Mouse (Mus musculus): ENCODE measurements around the gene Herpud1. TPM values are rescaled to one million over a fixed set of nuclear protein-coding genes. Genes with fewer than 3 reads are reported as not detected.

Herpud1 gene
- polyA plus RNA-seq, 1 experiment from 2014 or later = 78.0 TPM

DNA sequence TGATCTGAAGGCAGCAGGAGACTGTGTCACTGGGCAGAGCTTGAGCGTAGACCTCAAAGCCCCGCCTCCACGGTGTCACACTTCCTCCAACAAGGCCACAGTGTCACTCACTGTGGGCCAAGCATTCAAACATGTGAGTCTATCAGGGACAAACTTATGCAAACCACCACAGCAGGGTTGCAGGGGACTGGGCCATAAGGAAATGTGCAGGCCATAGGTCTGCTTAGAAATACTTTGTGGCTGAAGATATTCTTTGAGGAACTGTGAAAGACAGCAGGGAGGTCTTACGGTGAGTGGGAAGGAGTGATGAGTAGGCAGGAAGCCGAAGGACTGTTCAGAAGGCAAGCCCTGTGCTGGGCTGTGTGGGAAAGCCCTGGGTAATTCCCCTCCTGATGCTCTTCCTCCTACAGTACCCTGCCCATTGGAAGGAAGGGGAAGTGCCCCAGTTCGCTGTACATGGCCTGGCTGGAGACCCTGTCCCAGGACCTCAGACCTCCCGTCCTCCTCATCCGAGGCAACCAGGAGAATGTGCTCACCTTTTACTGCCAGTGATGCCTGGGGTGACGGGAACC is 20.7 kb upstream of the Herpud1 start:
- Histone ChIP-seq H3K4me3 (replicated peaks; ENCODE audit: low read length) (no peak overlapping the region), H3K9me3 (ENCODE audit: control insufficient read depth, low read length) (no peaks in the 10 kb centered on the region), H3K4me1 (replicated peaks; ENCODE audit: control insufficient read depth, insufficient read depth, low read length) (no peaks in the 10 kb centered on the region), H3K27ac (ENCODE audit: low read length) (no peak overlapping the region), H3K27me3 (replicated peaks; ENCODE audit: control insufficient read depth, insufficient read depth, low read length) (no peaks in the 10 kb centered on the region), H3K9ac (replicated peaks; ENCODE audit: low read depth, low read length) (no peak overlapping the region), H3K36me3 (ENCODE audit: control insufficient read depth, insufficient read depth) (no peaks in the 10 kb centered on the region), H3K4me2 (ENCODE audit: low read length) (no peak overlapping the region)
- ATAC-seq = no peak
- WGBS = 91% methylated on average over 9 of the region's 9 CpGs

DNA sequence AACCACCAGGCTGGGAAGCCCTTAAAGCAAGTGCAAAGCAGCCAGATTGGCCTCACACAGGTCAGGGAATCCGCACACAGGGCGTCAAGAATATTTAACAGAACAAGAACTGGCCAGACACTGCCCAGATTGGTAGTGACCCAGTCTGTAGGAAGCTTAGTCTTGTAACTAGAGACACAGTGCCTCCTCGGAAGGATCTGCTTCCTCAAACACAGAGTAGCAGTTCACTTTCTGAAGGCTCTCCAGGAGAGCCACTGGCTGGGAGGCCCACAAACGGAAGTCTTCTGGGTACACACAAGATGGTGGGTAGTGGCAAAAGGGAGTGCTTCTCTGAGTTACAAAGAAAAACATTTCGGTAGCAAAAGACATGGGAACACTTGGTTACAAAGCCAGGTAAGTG is 15.4 kb upstream of the Herpud1 start:
- H3K36me3 ChIP-seq (ENCODE audit: control insufficient read depth, insufficient read depth) = no peaks in the 10 kb centered on the region
- H3K4me1 ChIP-seq (replicated peaks; ENCODE audit: control insufficient read depth, insufficient read depth, low read length) = no peaks in the 10 kb centered on the region
- no peak overlapping the region for H3K9ac ChIP-seq (replicated peaks; ENCODE audit: low read depth, low read length)
- no peaks in the 10 kb centered on the region for H3K9me3 ChIP-seq (ENCODE audit: control insufficient read depth, low read length)
- no peaks in the 10 kb centered on the region for H3K27me3 ChIP-seq (replicated peaks; ENCODE audit: control insufficient read depth, insufficient read depth, low read length)
- WGBS = 77% methylated on average over 5 of the region's 5 CpGs
- ATAC-seq = no peak
- H3K4me3 ChIP-seq (replicated peaks; ENCODE audit: low read length) = no peak overlapping the region
- H3K27ac ChIP-seq (ENCODE audit: low read length) = no peak overlapping the region
- no peak overlapping the region for H3K4me2 ChIP-seq (ENCODE audit: low read length)

DNA sequence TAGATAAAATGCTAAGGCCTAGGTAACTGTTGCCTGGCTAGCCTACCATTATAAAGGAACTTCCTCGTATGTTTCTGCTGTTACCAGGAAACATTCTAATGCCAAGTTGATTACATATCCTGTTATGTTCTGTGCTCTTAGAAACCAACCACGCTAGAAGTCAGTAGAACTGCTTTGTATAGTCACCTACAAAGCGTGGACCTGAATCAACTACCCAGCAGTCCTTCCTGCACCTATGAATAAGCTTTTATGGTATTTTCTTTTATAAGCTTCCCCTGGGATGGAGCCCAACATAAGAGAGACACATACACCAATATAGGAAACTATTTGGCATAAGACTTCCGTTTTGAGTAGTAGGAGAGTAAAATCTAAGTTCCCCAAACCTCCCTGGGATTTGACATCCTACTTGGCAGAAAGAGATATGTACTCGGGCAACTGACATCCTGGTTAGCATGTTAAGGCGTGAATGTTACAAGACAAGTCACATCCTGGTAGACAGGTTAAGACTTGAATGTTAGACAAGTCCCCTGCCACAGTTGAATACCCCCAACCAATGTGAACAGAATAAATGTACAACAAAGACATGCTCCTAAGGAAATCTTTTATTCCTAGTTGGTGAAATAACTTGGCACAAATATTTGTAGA is 13.2 kb upstream of the Herpud1 start:
- H3K36me3 ChIP-seq (ENCODE audit: control insufficient read depth, insufficient read depth) = no peaks in the 10 kb centered on the region
- no peak for ATAC-seq
- no peak overlapping the region for H3K4me2 ChIP-seq (ENCODE audit: low read length)
- H3K27ac ChIP-seq (ENCODE audit: low read length) = no peak overlapping the region
- H3K4me1 ChIP-seq (replicated peaks; ENCODE audit: control insufficient read depth, insufficient read depth, low read length) = no peaks in the 10 kb centered on the region
- no peaks in the 10 kb centered on the region for H3K27me3 ChIP-seq (replicated peaks; ENCODE audit: control insufficient read depth, insufficient read depth, low read length)
- no peaks in the 10 kb centered on the region for H3K9me3 ChIP-seq (ENCODE audit: control insufficient read depth, low read length)
- no peak overlapping the region for H3K9ac ChIP-seq (replicated peaks; ENCODE audit: low read depth, low read length)
- no peak overlapping the region for H3K4me3 ChIP-seq (replicated peaks; ENCODE audit: low read length)
- WGBS = 88% methylated on average over 6 of the region's 6 CpGs

DNA sequence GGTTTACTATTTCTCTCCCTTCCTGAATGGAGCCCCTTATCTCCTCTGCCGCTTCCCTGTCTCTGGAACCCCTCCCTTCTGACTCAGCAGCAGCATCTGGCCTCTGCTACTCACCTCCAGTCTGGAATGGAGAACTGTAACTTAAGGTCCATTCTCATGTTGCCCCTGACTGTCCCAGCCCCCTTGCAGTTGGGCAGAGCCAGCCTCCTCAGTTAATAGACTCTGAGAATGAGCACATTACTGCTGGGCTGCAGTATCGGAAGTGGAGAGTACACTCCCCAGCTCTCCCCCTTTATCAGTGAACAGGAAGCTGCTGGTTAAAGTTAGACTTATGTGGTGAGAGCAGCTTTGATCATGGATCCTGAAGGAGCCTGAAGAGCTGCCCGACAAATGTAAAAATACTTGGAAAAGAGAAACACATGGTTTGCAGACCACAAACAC is 10.7 kb upstream of the Herpud1 start:
- Histone ChIP-seq H3K36me3 (ENCODE audit: control insufficient read depth, insufficient read depth) (no peaks in the 10 kb centered on the region), H3K4me3 (replicated peaks; ENCODE audit: low read length) (no peak overlapping the region), H3K27me3 (replicated peaks; ENCODE audit: control insufficient read depth, insufficient read depth, low read length) (no peaks in the 10 kb centered on the region), H3K4me1 (replicated peaks; ENCODE audit: control insufficient read depth, insufficient read depth, low read length) (no peaks in the 10 kb centered on the region), H3K9me3 (ENCODE audit: control insufficient read depth, low read length) (no peaks in the 10 kb centered on the region), H3K4me2 (ENCODE audit: low read length) (no peak overlapping the region), H3K9ac (replicated peaks; ENCODE audit: low read depth, low read length) (no peak overlapping the region), H3K27ac (ENCODE audit: low read length) (no peak overlapping the region)
- ATAC-seq = no peak
- WGBS = 83% methylated on average over 3 of the region's 3 CpGs

DNA sequence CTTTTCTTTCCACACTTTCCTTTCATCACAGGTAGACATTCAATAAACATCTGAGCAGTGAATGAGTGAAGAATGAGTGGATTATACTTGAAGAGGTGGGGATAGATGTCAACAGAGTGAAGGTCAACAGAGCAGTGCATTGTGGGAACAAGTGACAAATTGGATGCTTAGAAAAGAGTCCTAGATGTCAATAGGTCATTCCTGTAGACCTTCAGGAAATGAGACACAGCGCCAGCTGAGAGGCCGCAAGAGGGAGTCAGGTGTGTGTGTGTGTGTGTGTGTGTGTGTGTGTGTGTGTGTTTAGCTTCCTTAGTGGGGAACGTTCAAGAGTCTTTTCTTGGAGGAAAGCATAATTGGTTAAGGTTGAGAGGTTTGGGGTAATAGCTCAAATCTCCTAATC is 10.1 kb upstream of the Herpud1 start:
- no peak overlapping the region for H3K9ac ChIP-seq (replicated peaks; ENCODE audit: low read depth, low read length)
- H3K4me3 ChIP-seq (replicated peaks; ENCODE audit: low read length) = no peak overlapping the region
- WGBS = 81% methylated on average over 3 of the region's 3 CpGs
- no peak overlapping the region for H3K4me2 ChIP-seq (ENCODE audit: low read length)
- H3K4me1 ChIP-seq (replicated peaks; ENCODE audit: control insufficient read depth, insufficient read depth, low read length) = no peaks in the 10 kb centered on the region
- ATAC-seq = no peak
- H3K36me3 ChIP-seq (ENCODE audit: control insufficient read depth, insufficient read depth) = no peaks in the 10 kb centered on the region
- H3K27me3 ChIP-seq (replicated peaks; ENCODE audit: control insufficient read depth, insufficient read depth, low read length) = no peaks in the 10 kb centered on the region
- H3K9me3 ChIP-seq (ENCODE audit: control insufficient read depth, low read length) = no peaks in the 10 kb centered on the region
- H3K27ac ChIP-seq (ENCODE audit: low read length) = no peak overlapping the region

DNA sequence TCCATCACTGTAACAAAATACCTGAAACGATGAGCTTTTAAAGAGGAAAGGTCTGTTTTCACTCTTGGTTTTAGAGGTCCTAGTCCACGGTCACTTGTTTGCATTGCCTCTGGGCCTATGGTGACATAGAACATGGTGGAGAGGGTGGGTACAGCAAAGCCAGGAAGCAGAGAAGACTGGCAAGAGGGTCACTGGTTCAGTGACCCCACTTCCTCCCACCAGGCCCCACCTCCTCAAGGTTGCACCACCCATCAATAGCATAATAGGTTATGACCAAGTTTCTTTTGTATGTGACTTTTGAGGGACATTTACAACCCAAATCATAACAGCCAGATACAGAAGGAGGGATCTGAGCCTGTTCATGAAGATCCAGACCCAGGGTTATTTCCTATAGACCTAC is 9.7 kb upstream of the Herpud1 start:
- ATAC-seq = no peak

DNA sequence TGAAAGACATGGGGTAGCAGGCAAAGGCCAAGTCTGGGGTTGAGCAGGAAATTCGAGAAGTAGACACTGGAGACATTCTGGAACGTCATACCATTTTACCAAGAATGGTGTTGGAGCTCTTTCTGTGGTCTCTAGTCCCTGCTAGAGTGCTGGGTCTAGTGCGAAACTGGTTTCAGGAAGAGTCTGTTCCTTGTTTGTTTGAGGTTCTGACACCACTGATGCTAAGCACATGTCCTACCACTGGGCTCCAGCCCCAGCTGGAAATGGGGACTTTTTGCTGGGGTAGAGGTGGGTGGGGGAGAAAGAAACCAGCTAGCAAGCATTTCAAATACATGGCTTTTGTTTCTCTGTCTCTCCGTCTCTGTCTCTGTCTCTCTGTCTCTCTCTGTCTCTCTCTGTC is 9.2 kb upstream of the Herpud1 start:
- 90% methylated on average over 4 of the region's 4 CpGs for WGBS
- Histone ChIP-seq H3K9ac (replicated peaks; ENCODE audit: low read depth, low read length) (no peak overlapping the region), H3K9me3 (ENCODE audit: control insufficient read depth, low read length) (no peaks in the 10 kb centered on the region), H3K27me3 (replicated peaks; ENCODE audit: control insufficient read depth, insufficient read depth, low read length) (no peaks in the 10 kb centered on the region), H3K4me1 (replicated peaks; ENCODE audit: control insufficient read depth, insufficient read depth, low read length) (no peaks in the 10 kb centered on the region), H3K27ac (ENCODE audit: low read length) (no peak overlapping the region), H3K36me3 (ENCODE audit: control insufficient read depth, insufficient read depth) (no peaks in the 10 kb centered on the region), H3K4me2 (ENCODE audit: low read length) (no peak overlapping the region), H3K4me3 (replicated peaks; ENCODE audit: low read length) (no peak overlapping the region)
- no peak for ATAC-seq

More for the DNA sequence above, 9.7 kb upstream of the Herpud1 start:
- Histone ChIP-seq H3K36me3 (ENCODE audit: control insufficient read depth, insufficient read depth) (no peaks in the 10 kb centered on the region), H3K27me3 (replicated peaks; ENCODE audit: control insufficient read depth, insufficient read depth, low read length) (no peaks in the 10 kb centered on the region), H3K27ac (ENCODE audit: low read length) (no peak overlapping the region), H3K4me3 (replicated peaks; ENCODE audit: low read length) (no peak overlapping the region), H3K4me1 (replicated peaks; ENCODE audit: control insufficient read depth, insufficient read depth, low read length) (no peaks in the 10 kb centered on the region), H3K9ac (replicated peaks; ENCODE audit: low read depth, low read length) (no peak overlapping the region), H3K4me2 (ENCODE audit: low read length) (no peak overlapping the region), H3K9me3 (ENCODE audit: control insufficient read depth, low read length) (no peaks in the 10 kb centered on the region)
- WGBS = 93% methylated on average over 2 of the region's 2 CpGs

DNA sequence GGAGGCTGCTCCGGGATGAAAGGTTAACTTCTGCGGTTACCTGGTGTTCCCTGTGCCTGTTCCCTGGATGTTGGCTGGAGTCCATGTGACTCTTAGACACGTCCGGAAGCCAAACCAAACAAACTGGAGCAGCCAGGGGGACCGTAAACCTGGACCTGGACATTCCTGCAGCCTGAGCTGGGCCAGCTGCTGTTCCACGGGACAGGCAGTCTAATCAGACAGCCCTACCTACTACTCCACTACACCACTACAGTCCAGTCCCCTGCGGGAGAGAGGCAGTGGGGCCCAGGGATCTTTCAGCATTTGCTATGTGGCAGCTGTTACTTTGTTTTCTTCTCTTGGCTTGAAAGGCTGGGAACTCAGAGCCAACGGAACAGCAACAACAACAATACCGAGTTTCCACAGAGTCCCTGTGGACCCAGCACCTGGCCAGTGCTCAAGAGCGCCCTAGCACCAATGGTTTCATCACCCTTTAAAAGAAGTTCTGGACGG is 8.5 kb upstream of the Herpud1 start:
- Histone ChIP-seq H3K9ac (replicated peaks; ENCODE audit: low read depth, low read length) (no peak overlapping the region), H3K4me2 (ENCODE audit: low read length) (no peak overlapping the region), H3K36me3 (ENCODE audit: control insufficient read depth, insufficient read depth) (no peaks in the 10 kb centered on the region), H3K27me3 (replicated peaks; ENCODE audit: control insufficient read depth, insufficient read depth, low read length) (no peaks in the 10 kb centered on the region), H3K27ac (ENCODE audit: low read length) (no peak overlapping the region), H3K4me3 (replicated peaks; ENCODE audit: low read length) (no peak overlapping the region), H3K9me3 (ENCODE audit: control insufficient read depth, low read length) (no peaks in the 10 kb centered on the region), H3K4me1 (replicated peaks; ENCODE audit: control insufficient read depth, insufficient read depth, low read length) (no peaks in the 10 kb centered on the region)
- no peak for ATAC-seq
- 71% methylated on average over 11 of the region's 11 CpGs for WGBS

DNA sequence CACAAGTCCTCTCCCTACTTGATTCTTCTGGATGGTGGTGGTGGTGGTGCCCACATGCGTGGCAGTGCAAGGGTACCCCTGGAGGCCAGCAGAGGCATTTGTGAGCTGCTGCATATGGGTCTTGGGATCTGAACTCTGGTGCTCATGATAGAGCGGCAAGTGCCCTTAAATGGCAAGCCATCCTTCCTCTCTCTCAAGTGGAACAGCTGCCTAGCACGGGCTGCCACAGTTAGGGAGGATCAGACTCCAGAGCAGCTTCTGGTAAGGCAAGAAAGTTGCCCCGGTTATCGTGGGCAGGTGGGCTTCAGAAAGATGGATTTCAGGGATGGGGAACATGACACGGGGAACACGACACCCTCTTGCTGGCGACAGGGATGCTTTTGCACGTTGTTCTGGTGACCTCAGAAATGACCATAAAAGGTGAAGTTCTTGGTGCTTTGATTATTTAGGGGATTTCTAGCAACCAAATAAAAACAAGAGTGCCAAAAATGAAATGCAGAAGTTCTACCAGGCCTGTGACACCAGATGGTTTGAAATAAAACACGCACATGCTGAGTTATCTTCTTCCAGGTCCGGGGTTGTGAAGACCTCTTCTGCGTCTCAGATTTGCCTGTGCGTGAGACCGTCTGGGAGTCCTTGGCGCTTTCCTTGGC is 7.3 kb upstream of the Herpud1 start:
- WGBS = 89% methylated on average over 15 of the region's 15 CpGs
- Histone ChIP-seq H3K9me3 (ENCODE audit: control insufficient read depth, low read length) (no peaks in the 10 kb centered on the region), H3K36me3 (ENCODE audit: control insufficient read depth, insufficient read depth) (no peaks in the 10 kb centered on the region), H3K4me1 (replicated peaks; ENCODE audit: control insufficient read depth, insufficient read depth, low read length) (no peaks in the 10 kb centered on the region), H3K27me3 (replicated peaks; ENCODE audit: control insufficient read depth, insufficient read depth, low read length) (no peaks in the 10 kb centered on the region), H3K9ac (replicated peaks; ENCODE audit: low read depth, low read length) (no peak overlapping the region), H3K27ac (ENCODE audit: low read length) (no peak overlapping the region), H3K4me3 (replicated peaks; ENCODE audit: low read length) (no peak overlapping the region), H3K4me2 (ENCODE audit: low read length) (no peak overlapping the region)
- ATAC-seq = no peak
